In the genomic region with DNA sequence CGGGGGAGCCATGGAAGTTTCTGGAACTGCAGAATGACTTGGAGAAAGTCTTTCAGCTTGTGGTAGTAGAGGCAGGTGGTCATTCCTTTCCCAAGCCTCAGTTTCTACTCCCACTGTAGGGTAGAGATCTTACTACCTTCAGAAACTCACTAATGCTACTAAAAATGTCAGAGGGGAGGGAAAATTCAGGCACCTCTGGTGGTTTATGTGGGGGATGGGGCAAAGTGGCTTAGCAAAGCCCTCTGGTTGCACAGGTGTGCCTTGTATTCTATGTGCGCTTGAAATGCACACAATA, we compare ENCODE assay signal across 8 mouse cellular contexts.
A peak's percentile ranks its signal among the peaks of the same experiment; 100 is the strongest.
DNase-seq lines count a peak whose midpoint lies in the region; ATAC-seq lines count a peak whose summit lies in the region.
"Had no signal": no experiment of that assay in that cellular context is flagged by ENCODE, and none has a peak within 500 bp of the region (broad histone marks: within the 10 kb centered on the region; RNA-seq: fewer than 3 reads in every experiment).

No protein-coding gene starts in this region.

- no peaks in the 10 kb centered on the region for H3K27me3 ChIP-seq in heart, embryonic 12.5 days (replicated peaks)
- H3K27me3 ChIP-seq in lung, embryonic 15.5 days = no peaks in the 10 kb centered on the region
- H3K27me3 ChIP-seq in embryonic facial prominence, embryonic 15.5 days = no peaks in the 10 kb centered on the region
- no peaks in the 10 kb centered on the region for H3K27me3 ChIP-seq in stomach, embryonic 14.5 days (ENCODE audit: control insufficient read depth, insufficient read depth, low read length)

- no peak for ATAC-seq in heart, embryonic 12.5 days (ENCODE audit: insufficient number of reproducible peaks, low FRiP score)
- ATAC-seq in lung, embryonic 15.5 days (ENCODE audit: borderline replicate concordance, extremely low read depth, low FRiP score, low TSS enrichment) = no peak
- ATAC-seq in embryonic facial prominence, embryonic 15.5 days (ENCODE audit: insufficient number of reproducible peaks, low FRiP score, low TSS enrichment, low read depth) = no peak
- ATAC-seq in stomach, embryonic 14.5 days (ENCODE audit: insufficient number of reproducible peaks, insufficient read depth, low FRiP score, low read depth) = no peak

- 79% methylated on average over 2 of the region's 2 CpGs for WGBS in heart, embryonic 12.5 days
- WGBS in lung, embryonic 15.5 days = 60% methylated on average over 2 of the region's 2 CpGs
- 67% methylated on average over 2 of the region's 2 CpGs for WGBS in embryonic facial prominence, embryonic 15.5 days
- WGBS in stomach, embryonic 14.5 days = 56% methylated on average over 2 of the region's 2 CpGs

- H3K36me3 ChIP-seq in heart, embryonic 12.5 days = peaks cover 5% of the 10 kb centered on the region; the same call in 1 of the 2 replicates
- no peaks in the 10 kb centered on the region for H3K36me3 ChIP-seq in lung, embryonic 15.5 days
- no peaks in the 10 kb centered on the region for H3K36me3 ChIP-seq in embryonic facial prominence, embryonic 15.5 days
- H3K36me3 ChIP-seq in stomach, embryonic 14.5 days (ENCODE audit: control insufficient read depth, insufficient read depth, low read length) = peaks cover 8% of the 10 kb centered on the region; the same call in 1 of the 2 replicates

- peak overlapping the region; percentile 89 for H3K4me2 ChIP-seq in heart, embryonic 12.5 days
- peak overlapping the region; percentile 81; the same call in 1 of the 2 replicates for H3K4me2 ChIP-seq in lung, embryonic 15.5 days
- peak overlapping the region; percentile 79; the same call in 1 of the 2 replicates for H3K4me2 ChIP-seq in embryonic facial prominence, embryonic 15.5 days (replicated peaks)
- H3K4me2 ChIP-seq in stomach, embryonic 14.5 days (replicated peaks; ENCODE audit: low read depth, low read length) = peak overlapping the region; percentile 96

- H3K9me3 ChIP-seq in heart, embryonic 12.5 days (replicated peaks) = no peaks in the 10 kb centered on the region
- H3K9me3 ChIP-seq in lung, embryonic 15.5 days = no peaks in the 10 kb centered on the region
- H3K9me3 ChIP-seq in embryonic facial prominence, embryonic 15.5 days (replicated peaks) = no peaks in the 10 kb centered on the region
- H3K9me3 ChIP-seq in stomach, embryonic 14.5 days (ENCODE audit: control insufficient read depth, low read depth, low read length) = no peaks in the 10 kb centered on the region

- no peak overlapping the region for H3K4me3 ChIP-seq in heart, embryonic 12.5 days
- no peak overlapping the region for H3K4me3 ChIP-seq in lung, embryonic 15.5 days
- no peak overlapping the region for H3K4me3 ChIP-seq in embryonic facial prominence, embryonic 15.5 days (replicated peaks)
- H3K4me3 ChIP-seq in stomach, embryonic 14.5 days (ENCODE audit: low read depth, low read length) = no peak overlapping the region

- no peak overlapping the region for H3K9ac ChIP-seq in heart, embryonic 12.5 days
- no peak overlapping the region for H3K9ac ChIP-seq in lung, embryonic 15.5 days
- H3K9ac ChIP-seq in embryonic facial prominence, embryonic 15.5 days = no peak overlapping the region
- no peak overlapping the region for H3K9ac ChIP-seq in stomach, embryonic 14.5 days (replicated peaks; ENCODE audit: low read depth, low read length)

- peaks cover 98% of the 10 kb centered on the region for H3K4me1 ChIP-seq in heart, embryonic 12.5 days (replicated peaks)
- H3K4me1 ChIP-seq in lung, embryonic 15.5 days = peaks cover 85% of the 10 kb centered on the region
- peaks cover 77% of the 10 kb centered on the region for H3K4me1 ChIP-seq in embryonic facial prominence, embryonic 15.5 days
- peaks cover 65% of the 10 kb centered on the region for H3K4me1 ChIP-seq in stomach, embryonic 14.5 days (ENCODE audit: control insufficient read depth, insufficient read depth, low read length)

- no peak for DNase-seq in heart, adult 9 months (ENCODE audit: low spot score in 2 of 2)
- DNase-seq in lung, postnatal 10 days = no peak
- no peak for DNase-seq in layer of hippocampus, adult 11-12 months (ENCODE audit: low spot score)
- DNase-seq: layer of hippocampus, adult 9-11 months had no signal

- H3K27ac ChIP-seq in heart, embryonic 12.5 days (ENCODE audit: poor library complexity, severe bottlenecking) = no peak overlapping the region; the same call in 1 of the 2 replicates
- H3K27ac ChIP-seq in lung, embryonic 15.5 days = no peak overlapping the region
- no peak overlapping the region; the same call in 1 of the 2 replicates for H3K27ac ChIP-seq in embryonic facial prominence, embryonic 15.5 days (replicated peaks)
- H3K27ac ChIP-seq in stomach, embryonic 14.5 days (ENCODE audit: low read length) = peak overlapping the region; percentile 39; the same call in 1 of the 2 replicates
